Mouse (Mus musculus) cerebellum, adult 11-12 months (tissue): ENCODE results near the gene Fn3k.

Source experiments
- DNase-seq: peaks from one replicate; pipeline ENCODE4 v3.0.0; 2022

Fn3k gene

GRCm38 (mm10) chr11:121457874-121458273 lies 23.2 kb downstream of the Fn3k start:
- DNase-seq, result no peak

GRCm38 (mm10) chr11:121467408-121467807 lies 32.7 kb downstream of the Fn3k start:
- no peak for DNase-seq

GRCm38 (mm10) chr11:121474831-121475230 lies 40.1 kb downstream of the Fn3k start:
- no peak for DNase-seq

- DNase-seq, result peak; percentile 49
Observed at GRCm38 (mm10) chr11:121475699-121476415, 41.1 kb downstream of the Fn3k start.

GRCm38 (mm10) chr11:121479476-121480203 lies 44.9 kb downstream of the Fn3k start:
- DNase-seq, result no peak

- no peak for DNase-seq
Observed at GRCm38 (mm10) chr11:121481129-121481528, 46.4 kb downstream of the Fn3k start.

- DNase-seq, result no peak
Observed at GRCm38 (mm10) chr11:121485882-121486281, 51.2 kb downstream of the Fn3k start.

- DNase-seq, result no peak
Observed at GRCm38 (mm10) chr11:121490651-121491050, 55.9 kb downstream of the Fn3k start.
